Mouse (Mus musculus) heart, adult 18-20 months (tissue): ENCODE results near the gene Il2rg. TPM values are rescaled to one million over a fixed set of nuclear protein-coding genes. Genes with fewer than 3 reads are reported as not detected.

Experiments
- DNase-seq, 2 experiments: peaks; one replicate each; pipeline ENCODE4 v3.0.0; 2021 to 2022; ENCODE audit warnings: mixed read lengths in 1 of 2
- long read RNA-seq, 2 experiments: library from polyadenylated mRNA; stranded (forward); transcript quantifications; one replicate each; pipeline ENCODE4 v2.0.0; 2021
- total RNA-seq, 2 experiments: library from RNA; stranded (reverse); gene quantifications; 2 replicates each; pipeline ENCODE4 v1.2.3; 2021

The Il2rg gene
- total RNA-seq, result 10 to 100 TPM; 10.5 to 15.1 TPM
- long read RNA-seq, experiment 1, transcript Il2rg-201 (8 exons, 1,670 nt), result major isoform, 11 of 16 reads
- long read RNA-seq, experiment 1, partial matches to known transcripts, result 0 of 16 reads
- long read RNA-seq, experiment 1, other reads (novel, unspliced or antisense), result 5 of 16 reads
- long read RNA-seq, experiment 2, partial matches to known transcripts, result 2 of 5 reads
- long read RNA-seq, experiment 2, other reads (novel, unspliced or antisense), result 0 of 5 reads

- peak in 1 of 2 experiments; percentile 42 for DNase-seq
Observed at GRCm38 (mm10) chrX:101268025-101268754, at the start of gene Il2rg. Il2rg (minus strand) TSS chrX:101268255.

DNA sequence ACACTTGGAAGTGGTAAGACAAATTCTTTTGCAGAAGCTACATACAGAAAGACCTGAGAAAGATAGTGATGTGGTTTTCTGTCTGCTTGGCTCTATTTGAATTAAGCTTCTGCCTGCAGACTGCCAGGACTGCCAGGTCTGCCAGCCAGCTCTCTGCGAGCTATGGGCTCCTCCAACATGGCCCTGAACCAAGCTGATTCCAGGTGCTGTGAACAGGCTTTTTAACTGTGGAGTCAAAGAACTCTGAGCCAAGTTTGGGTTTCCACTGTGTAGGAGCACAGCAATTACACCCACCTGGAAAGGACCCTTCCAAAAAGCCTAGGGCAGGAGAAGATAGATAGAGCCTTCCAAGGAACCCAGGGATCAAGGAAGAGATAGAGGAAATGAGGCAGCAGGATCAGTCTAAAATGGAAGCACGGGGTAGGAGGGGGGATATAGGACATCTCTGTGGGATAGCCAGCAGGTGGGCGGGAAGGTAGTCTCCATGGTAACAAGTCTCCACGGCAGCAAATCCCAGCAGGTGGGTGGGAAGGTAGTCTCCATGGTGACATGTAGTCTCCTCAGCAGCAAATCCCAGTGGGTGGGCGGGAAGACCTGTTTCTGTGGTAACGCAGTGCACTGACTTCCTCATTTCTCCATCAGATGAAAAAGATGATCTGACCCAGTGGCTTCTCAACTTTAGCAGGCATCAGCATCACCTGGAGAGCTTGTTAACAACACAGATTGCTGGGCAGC, 45.7 kb upstream of the Il2rg start:
- no peak for DNase-seq

GRCm38 (mm10) chrX:101309299-101309698, 41.2 kb upstream of the Il2rg start:
- DNase-seq, result no peak

- DNase-seq, result no peak
Observed at GRCm38 (mm10) chrX:101304646-101305045, 36.6 kb upstream of the Il2rg start.

DNA sequence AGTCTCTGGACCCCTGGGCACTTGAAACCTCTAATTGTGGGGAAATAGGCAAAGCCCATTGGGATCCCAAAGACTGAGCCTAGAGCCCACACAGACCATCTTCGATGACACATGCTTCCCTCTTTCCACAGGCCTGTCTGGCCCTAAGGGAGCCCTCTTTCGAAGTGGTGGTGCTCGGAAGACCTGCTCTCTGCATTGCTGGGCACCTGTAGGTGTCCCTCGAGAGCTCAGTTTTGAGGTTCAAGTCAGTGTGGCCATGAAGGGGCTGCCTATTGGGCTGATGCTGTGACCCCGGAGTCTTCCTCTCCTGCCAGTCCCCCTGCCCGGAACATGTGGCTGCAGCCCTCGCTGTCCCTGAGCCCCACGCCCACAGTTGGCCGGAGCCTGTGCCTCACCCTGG, 33.6 kb upstream of the Il2rg start:
- no peak for DNase-seq

DNA sequence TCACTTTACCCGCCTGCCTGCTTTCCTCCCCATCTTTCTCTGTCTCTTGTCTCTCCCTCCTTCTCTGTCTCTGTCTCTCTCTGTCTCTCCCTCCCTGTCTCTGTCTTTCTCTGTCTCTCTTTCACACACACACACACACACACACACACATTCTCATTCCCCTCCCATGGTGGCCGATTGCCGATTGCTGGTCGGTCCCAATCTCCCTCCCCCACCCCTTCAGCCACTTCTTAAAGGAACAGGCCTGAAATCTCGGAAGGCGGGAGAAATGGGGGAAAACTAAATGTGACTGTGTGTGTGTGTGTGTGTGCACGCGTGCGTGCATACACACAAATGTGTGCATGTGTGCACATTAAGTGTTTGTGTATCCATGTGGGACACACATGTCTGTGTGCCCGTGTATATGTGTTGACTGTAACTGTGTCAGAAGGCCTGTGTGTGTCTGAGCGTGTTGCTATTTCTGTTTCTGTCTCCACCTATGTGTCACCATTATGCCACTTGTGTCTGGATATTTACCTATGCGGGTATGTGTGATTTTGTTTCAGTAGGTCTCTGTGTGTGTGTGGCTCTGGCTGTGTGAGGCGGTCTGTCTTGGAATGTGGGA, 32.5 kb upstream of the Il2rg start:
- no peak for DNase-seq

GRCm38 (mm10) chrX:101299473-101300426, 31.7 kb upstream of the Il2rg start:
- DNase-seq, result no peak

- no peak for DNase-seq
Observed at GRCm38 (mm10) chrX:101299055-101299454, 31.0 kb upstream of the Il2rg start, which contains the start of gene Nlgn3. Nlgn3 (plus strand) TSS chrX:101299168.

DNA sequence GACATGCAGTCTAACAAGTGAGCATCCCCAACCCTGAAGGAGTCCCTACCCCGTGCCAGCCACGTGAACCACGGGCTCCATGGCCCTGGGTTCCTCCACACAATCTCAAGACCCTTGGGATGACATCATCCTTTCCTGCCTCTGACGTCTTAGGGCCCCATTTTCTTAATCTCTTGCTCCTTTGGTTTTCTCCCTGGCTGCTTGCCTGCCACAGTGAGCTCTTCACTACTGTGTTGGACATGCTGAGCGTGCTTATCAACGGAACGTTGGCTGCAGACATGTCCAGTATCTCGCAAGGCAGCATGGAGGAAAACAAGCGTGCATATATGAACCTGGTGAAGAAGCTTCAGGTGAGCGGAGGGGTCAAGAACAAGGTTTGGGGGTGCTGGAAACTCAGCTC, 22.1 kb upstream of the Il2rg start:
- DNase-seq, result no peak

DNA sequence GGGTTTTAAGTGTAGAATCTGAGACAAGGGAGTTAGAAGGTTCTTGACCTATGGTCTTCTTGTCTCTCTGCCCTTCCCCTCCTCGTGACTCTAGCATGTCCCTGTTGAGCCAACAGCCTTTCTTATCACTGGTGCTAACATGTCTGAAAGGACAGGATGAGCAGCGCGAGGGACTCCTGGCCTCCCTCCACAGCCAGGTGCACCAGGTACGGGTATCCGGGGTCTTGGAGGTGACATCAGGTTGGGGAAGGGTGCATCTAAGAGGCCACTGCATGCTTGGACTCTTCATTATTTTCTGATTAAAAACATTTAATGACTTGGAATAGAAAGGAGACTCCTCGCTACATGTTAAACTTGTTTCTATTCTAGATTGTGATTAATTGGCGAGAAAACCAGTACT, 21.0 kb upstream of the Il2rg start:
- no peak for DNase-seq

DNA sequence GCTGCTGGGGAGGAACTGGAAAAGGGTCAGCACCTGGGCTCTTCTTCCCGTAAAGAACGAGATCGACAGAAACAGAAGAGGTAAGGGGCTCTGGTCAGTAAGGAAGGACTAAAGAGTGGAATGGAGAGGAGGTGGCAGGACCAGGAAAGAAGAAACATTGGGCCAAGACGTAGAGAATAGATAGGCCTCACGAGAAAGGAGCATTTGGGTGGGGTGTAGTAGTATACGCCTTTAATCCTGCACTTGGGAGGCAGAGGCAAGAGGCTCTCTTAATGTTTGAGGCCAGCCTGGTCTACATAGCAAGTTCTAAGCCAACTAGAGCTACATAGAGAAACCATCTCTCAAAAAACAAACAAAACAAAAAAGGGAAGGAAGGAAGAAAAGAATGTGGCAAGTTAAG, 20.4 kb upstream of the Il2rg start:
- no peak for DNase-seq

DNA sequence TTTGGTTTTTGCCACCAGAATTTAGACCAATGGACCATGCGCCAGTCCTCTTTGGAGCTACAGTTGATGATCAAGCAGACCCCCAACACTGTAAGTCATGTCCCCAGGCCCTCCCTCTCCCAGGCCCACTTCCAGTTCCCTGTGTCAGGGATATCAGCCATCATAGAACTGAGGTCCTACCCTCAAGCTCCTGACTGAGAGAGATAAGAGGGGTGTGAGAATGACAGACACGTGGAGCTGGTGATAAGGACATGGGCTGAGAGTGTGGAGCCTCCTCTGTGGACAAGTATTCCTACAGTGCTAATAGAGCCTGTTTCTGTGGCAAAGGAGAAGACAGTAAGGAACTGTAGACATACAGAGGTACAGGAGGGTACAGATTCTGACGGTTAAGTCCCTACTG, 19.5 kb upstream of the Il2rg start:
- DNase-seq, result no peak

- DNase-seq, result no peak
Observed at GRCm38 (mm10) chrX:101285953-101286670, 18.1 kb upstream of the Il2rg start.

DNA sequence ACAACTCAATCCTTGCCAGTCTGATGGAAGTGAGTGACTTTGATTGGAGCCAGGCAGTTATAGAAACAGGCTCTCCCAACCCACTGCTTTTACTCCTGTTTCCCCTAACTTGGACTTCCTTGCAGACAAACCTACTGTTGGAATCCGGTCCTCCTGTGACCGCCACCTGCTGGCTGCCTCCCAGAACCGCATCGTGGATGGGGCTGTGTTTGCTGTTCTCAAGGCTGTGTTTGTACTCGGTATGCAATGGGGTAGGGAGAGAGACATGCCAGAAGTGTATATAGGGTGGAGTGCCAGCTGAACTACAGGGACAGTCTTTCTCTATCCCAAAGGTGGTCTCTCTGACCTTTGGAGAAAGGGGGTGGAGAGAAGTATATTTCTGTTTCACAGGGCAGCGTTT, 17.5 kb upstream of the Il2rg start:
- peak; percentile 25 to 47 for DNase-seq

- no peak for DNase-seq
Observed at GRCm38 (mm10) chrX:101282813-101283212, 14.8 kb upstream of the Il2rg start.

GRCm38 (mm10) chrX:101273875-101274738, 6.1 kb upstream of the Il2rg start, which contains the start of gene Med12:
Med12 (plus strand) TSS chrX:101274030.
- DNase-seq, result peak; percentile 92 to 95

DNA sequence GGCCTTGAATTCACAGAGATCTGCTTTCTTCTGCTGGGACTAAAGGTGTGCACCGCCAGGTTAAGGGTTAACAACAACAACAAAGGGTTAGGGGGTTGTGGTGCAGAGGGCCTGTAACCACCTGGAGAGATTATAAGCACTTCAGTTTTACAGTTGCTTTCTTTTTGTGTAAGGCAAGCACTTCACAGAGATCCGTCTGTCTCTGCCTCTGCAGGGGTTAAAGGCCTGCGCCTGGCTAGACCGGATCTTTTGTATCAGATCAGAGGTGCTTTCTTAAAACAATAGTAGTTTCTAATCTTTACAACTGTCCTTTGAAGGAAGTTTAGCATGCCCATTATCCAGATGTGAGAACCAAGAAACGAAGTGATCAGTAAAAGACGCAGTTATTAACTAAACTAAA, 5.4 kb upstream of the Il2rg start:
- DNase-seq, result no peak

GRCm38 (mm10) chrX:101268755-101269124, 685 bp upstream of the Il2rg start, which contains the start of gene Gm20489:
Gm20489 (minus strand) TSS chrX:101269023.
- no peak for DNase-seq

- no peak for DNase-seq
Observed at GRCm38 (mm10) chrX:101266631-101267030, 1.4 kb downstream of the Il2rg start.

- no peak for DNase-seq
Observed at GRCm38 (mm10) chrX:101263892-101264291, 4.2 kb downstream of the Il2rg start, which contains the start of gene Gm614. Gm614 (minus strand) TSS chrX:101263992.
